Mouse (Mus musculus) small intestine, adult 2 months (tissue): ENCODE results near the gene Ccdc77. TPM values are rescaled to one million over a fixed set of nuclear protein-coding genes. Genes with fewer than 3 reads are reported as not detected.

Experiments
- H3K27ac ChIP-seq: fragments of 200-500 bp; 2 replicates; pipeline ENCODE4 v1.5.1; 2012; ENCODE audit warnings: low read depth, low read length, control low read depth, inconsistent platforms; ENCODE audit not compliant: insufficient read depth
- H3K27me3 ChIP-seq: fragments of 200-500 bp; 2 replicates; pipeline ENCODE4 v1.6.1; 2012; ENCODE audit warnings: mild to moderate bottlenecking, moderate library complexity, low read length, inconsistent platforms; ENCODE audit not compliant: control insufficient read depth, insufficient read depth
- H3K36me3 ChIP-seq: fragments of 200-500 bp; 2 replicates; pipeline ENCODE4 v1.6.1; 2012; ENCODE audit warnings: mild to moderate bottlenecking, low read length, control low read depth, inconsistent platforms; ENCODE audit not compliant: control insufficient read depth, insufficient read depth
- H3K4me1 ChIP-seq: fragments of 200-500 bp; 2 replicates; pipeline ENCODE4 v1.6.1; 2012; ENCODE audit warnings: low read length, inconsistent platforms, mixed read lengths; ENCODE audit not compliant: control insufficient read depth, insufficient read depth, insufficient read length
- H3K4me3 ChIP-seq: fragments of 200-500 bp; 2 replicates; pipeline ENCODE4 v1.5.1; 2012; ENCODE audit warnings: low read depth, mild to moderate bottlenecking, control low read depth, inconsistent platforms, low read length, moderate library complexity
- CTCF ChIP-seq: fragments of 200-500 bp; IDR thresholded peaks from 2 replicates; pipeline ENCODE4 v1.5.1; 2012; ENCODE audit warnings: low read depth, mild to moderate bottlenecking, control low read depth, inconsistent platforms, low read length, moderate library complexity, mixed read lengths; ENCODE audit not compliant: insufficient replicate concordance, insufficient read length; ENCODE audit errors: extremely low read depth
- POLR2A ChIP-seq: fragments of 200-500 bp; IDR thresholded peaks from 2 replicates; pipeline ENCODE4 v1.6.1; 2012; ENCODE audit warnings: low read depth, mild to moderate bottlenecking, control low read depth, inconsistent platforms, low read length, moderate library complexity
- WGBS: fragments of 180-500 bp; shearing (Covaris S2); methylation state at CpG from one replicate; pipeline ENCODE4 v1.1.7; 2018; 5-methylcytosine and 5-hydroxymethylcytosine counted together
- polyA plus RNA-seq: library from polyadenylated mRNA; depleted of rRNA; stranded (reverse); fragments of >200 nt; gene quantifications from 2 replicates; pipeline ENCODE4 v1.2.3, GENCODE M21; 2012; rRNA removed

Gene Ccdc77
- polyA plus RNA-seq, 1 experiment: 0.58 TPM

DNA sequence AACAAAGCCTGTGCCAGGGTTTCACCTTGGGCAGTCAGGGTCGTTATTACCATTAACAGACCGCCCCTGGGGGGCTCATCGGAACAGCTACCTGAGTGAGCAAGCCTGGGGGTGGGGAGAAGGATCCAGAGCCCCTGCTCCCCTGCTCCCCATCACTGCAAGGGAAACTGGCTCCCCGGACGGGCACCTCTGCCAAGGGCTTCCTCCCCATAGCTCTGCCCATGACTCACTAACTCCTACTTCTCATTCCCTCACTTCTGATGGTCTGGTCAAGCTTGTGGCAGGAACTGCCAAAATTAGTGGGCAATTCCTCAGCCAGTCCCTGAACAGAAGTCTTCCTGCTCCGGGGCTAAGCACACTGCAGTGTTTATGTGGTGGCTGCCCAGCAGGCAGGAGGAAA, 88.9 kb downstream of the Ccdc77 start:
- H3K36me3 ChIP-seq: no peaks in the 10 kb centered on the region
- peaks cover 2% of the 10 kb centered on the region; the same call in 1 of the 2 replicates for H3K4me1 ChIP-seq
- H3K27me3 ChIP-seq: no peaks in the 10 kb centered on the region
- no peak for TF ChIP-seq CTCF
- TF ChIP-seq POLR2A: no peak
- no peak overlapping the region for H3K27ac ChIP-seq
- H3K4me3 ChIP-seq: no peak overlapping the region
- 72% methylated on average over 6 of the region's 6 CpGs for WGBS

DNA sequence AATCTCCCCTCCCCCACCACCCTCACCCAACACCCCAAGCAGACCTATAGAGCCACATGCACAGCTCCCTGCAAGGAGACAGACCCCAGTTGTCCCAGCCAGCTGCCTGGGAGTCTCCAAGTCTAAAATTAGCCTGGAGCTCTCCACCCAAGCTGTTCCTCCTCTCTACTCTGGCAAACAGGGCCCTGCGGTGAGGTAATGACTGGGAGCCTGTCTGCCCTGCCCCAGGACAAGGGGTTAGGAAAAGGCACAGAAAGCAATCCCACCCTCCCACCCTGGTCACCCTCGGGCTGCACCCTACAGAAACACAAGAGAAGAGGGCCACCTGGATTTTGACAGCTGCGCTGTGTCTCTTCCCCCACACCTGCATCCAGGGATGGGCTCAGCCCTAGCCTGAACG, 89.3 kb downstream of the Ccdc77 start:
- WGBS: 67% methylated on average over 4 of the region's 4 CpGs
- Histone ChIP-seq H3K4me3 (no peak overlapping the region), H3K27me3 (no peaks in the 10 kb centered on the region), H3K4me1 (peaks cover 2% of the 10 kb centered on the region; the same call in 1 of the 2 replicates), H3K36me3 (no peaks in the 10 kb centered on the region), H3K27ac (no peak overlapping the region)
- TF ChIP-seq POLR2A: no peak
- no peak for TF ChIP-seq CTCF

Other genes starting within 250 kb of the Ccdc77 start
- 0.29 TPM in 1 of 2 replicates, not detected in the other for gene D330020A13Rik, start 70.0 kb downstream of the Ccdc77 start, polyA plus RNA-seq
- gene B4galnt3, start 69.8 kb downstream of the Ccdc77 start, polyA plus RNA-seq: 12.2 and 15.8 TPM in 2 replicates
- gene Kdm5a, start 250 bp downstream of the Ccdc77 start, polyA plus RNA-seq: 0.48 and 1.1 TPM in 2 replicates
- gene Il17ra, start 98.9 kb upstream of the Ccdc77 start, polyA plus RNA-seq: 8.4 and 18.7 TPM in 2 replicates
- 0.04 TPM in 1 of 2 replicates, not detected in the other for gene Tmem121b, start 129.4 kb upstream of the Ccdc77 start, polyA plus RNA-seq
- gene Hdhd5, start 166.9 kb upstream of the Ccdc77 start, polyA plus RNA-seq: 6.2 and 9.9 TPM in 2 replicates